Comparison of ENCODE assay signal across 8 mouse cellular contexts in genomic region chr7:100495581-100496251, GRCm38 (mm10). TPM values are rescaled to one million over a fixed set of nuclear protein-coding genes. Genes with fewer than 3 reads are reported as not detected.
DNase-seq lines count a peak whose midpoint lies in the region; ATAC-seq and TF ChIP-seq lines count a peak whose summit lies in the region.

No protein-coding gene starts in this region.

- H3K4me1 ChIP-seq in forebrain, embryonic 12.5 days = peaks cover 38% of the 10 kb centered on the region
- H3K4me1 ChIP-seq in hindbrain, embryonic 10.5 days (replicated peaks) = peaks cover 62% of the 10 kb centered on the region
- H3K4me1 ChIP-seq in lung, embryonic 14.5 days (ENCODE audit: insufficient read depth) = peaks cover 17% of the 10 kb centered on the region
- H3K4me1 ChIP-seq in neural tube, embryonic 15.5 days = peaks cover 42% of the 10 kb centered on the region

- peak; percentile 69 for ATAC-seq in forebrain, embryonic 12.5 days (ENCODE audit: low FRiP score)
- ATAC-seq in lung, embryonic 14.5 days (ENCODE audit: insufficient read depth) = peak; percentile 45
- ATAC-seq in neural tube, embryonic 15.5 days (ENCODE audit: low FRiP score) = peak; percentile 84

- H3K9me3 ChIP-seq in forebrain, embryonic 12.5 days = no peaks in the 10 kb centered on the region
- no peaks in the 10 kb centered on the region for H3K9me3 ChIP-seq in hindbrain, embryonic 10.5 days
- H3K9me3 ChIP-seq in lung, embryonic 14.5 days (ENCODE audit: low read depth, low read length) = no peaks in the 10 kb centered on the region
- no peaks in the 10 kb centered on the region for H3K9me3 ChIP-seq in neural tube, embryonic 15.5 days (replicated peaks)

- peak; percentile 85 to 87 for DNase-seq in CD8-positive naive resting alpha-beta T cell, adult 2 months (ENCODE audit: low read depth in 2 of 2, low spot score in 2 of 2)
- DNase-seq in adrenal gland, adult 8-10 months = peak; percentile 78
- DNase-seq in hindbrain, embryonic 10.5 days (ENCODE audit: low spot score) = peak; percentile 64
- DNase-seq in layer of hippocampus, adult 8-10 months (ENCODE audit: low spot score in 2 of 2) = peak; percentile 64 to 76
- peak; percentile 68 for DNase-seq in lung, embryonic 14.5 days
- peak; percentile 96 for DNase-seq in thymus, postnatal 0 days (ENCODE audit: low spot score)

- 30% methylated on average over 11 of the region's 11 CpGs for WGBS in forebrain, embryonic 12.5 days
- WGBS in hindbrain, embryonic 10.5 days = 25% methylated on average over 11 of the region's 11 CpGs
- 31% methylated on average over 11 of the region's 11 CpGs for WGBS in lung, embryonic 14.5 days
- 27% methylated on average over 11 of the region's 11 CpGs for WGBS in neural tube, embryonic 15.5 days

- H3K27me3 ChIP-seq in forebrain, embryonic 12.5 days = peaks cover 26% of the 10 kb centered on the region
- peaks cover 24% of the 10 kb centered on the region for H3K27me3 ChIP-seq in hindbrain, embryonic 10.5 days (ENCODE audit: insufficient read depth, poor library complexity, severe bottlenecking)
- H3K27me3 ChIP-seq in lung, embryonic 14.5 days (ENCODE audit: insufficient read depth, low read length) = no peaks in the 10 kb centered on the region
- H3K27me3 ChIP-seq in neural tube, embryonic 15.5 days (replicated peaks) = peaks cover 6% of the 10 kb centered on the region; the same call in 1 of the 2 replicates

- H3K9ac ChIP-seq in forebrain, embryonic 12.5 days = no peak overlapping the region
- H3K9ac ChIP-seq in lung, embryonic 14.5 days = no peak overlapping the region
- 0 out of 2 replicates have a peak overlapping the region, but pooled peaks have one; percentile 23 for H3K9ac ChIP-seq in neural tube, embryonic 15.5 days (replicated peaks)

- peak overlapping the region; percentile 54 for H3K27ac ChIP-seq in forebrain, embryonic 12.5 days
- H3K27ac ChIP-seq in hindbrain, embryonic 10.5 days = peak overlapping the region; percentile 76
- H3K27ac ChIP-seq in lung, embryonic 14.5 days (ENCODE audit: low read depth) = peak overlapping the region; percentile 60
- H3K27ac ChIP-seq in neural tube, embryonic 15.5 days (replicated peaks) = peak overlapping the region; percentile 82

- TF ChIP-seq CTCF in lung, embryonic 14.5 days (IDR thresholded peaks at IDR 0.05; ENCODE audit: low read depth) = no peak

- H3K36me3 ChIP-seq in forebrain, embryonic 12.5 days (replicated peaks) = peaks cover 11% of the 10 kb centered on the region; the same call in 1 of the 2 replicates
- H3K36me3 ChIP-seq in hindbrain, embryonic 10.5 days = peaks cover 46% of the 10 kb centered on the region
- peaks cover 40% of the 10 kb centered on the region for H3K36me3 ChIP-seq in lung, embryonic 14.5 days (ENCODE audit: insufficient read depth)
- H3K36me3 ChIP-seq in neural tube, embryonic 15.5 days = no peaks in the 10 kb centered on the region

- peak overlapping the region; percentile 31 for H3K4me2 ChIP-seq in forebrain, embryonic 12.5 days
- H3K4me2 ChIP-seq in lung, embryonic 14.5 days = peak overlapping the region; percentile 93
- peak overlapping the region; percentile 83 for H3K4me2 ChIP-seq in neural tube, embryonic 15.5 days

- H3K4me3 ChIP-seq in forebrain, embryonic 12.5 days (replicated peaks) = no peak overlapping the region; the same call in 1 of the 2 replicates
- H3K4me3 ChIP-seq in hindbrain, embryonic 10.5 days = peak overlapping the region; percentile 35
- peak overlapping the region; percentile 52 for H3K4me3 ChIP-seq in lung, embryonic 14.5 days (ENCODE audit: low read depth, low read length)
- no peak overlapping the region for H3K4me3 ChIP-seq in neural tube, embryonic 15.5 days (replicated peaks)

RNA-seq across cellular contexts. Expression of gene Ucp2, which starts 2.6 kb away (rescaled TPM):
- total RNA-seq in adrenal gland, adult 8-10 months (2022) = 100 to 1,000 TPM; 212 to 320 (median 270) TPM
- 83.8 and 93.1 TPM in 2 replicates for polyA plus RNA-seq in forebrain, embryonic 12.5 days (2016; fragmentation: Nextera tagmentation; extraction: Ambion mirVana)
- polyA plus RNA-seq in hindbrain, embryonic 10.5 days (2016; fragmentation: Nextera tagmentation; extraction: Ambion mirVana) = 122 and 123 TPM in 2 replicates
- 100 to 1,000 TPM in 2 of 4 experiments, 10 to 100 TPM in 2; 40.3 to 175 (median 106) TPM for total RNA-seq in layer of hippocampus, adult 8-10 months (2022)
- polyA plus RNA-seq in lung, embryonic 14.5 days (2014; fragmentation: Nextera tagmentation; extraction: Ambion mirVana) = 162 and 184 TPM in 2 replicates
- 71.5 and 149 TPM in 2 replicates for polyA plus RNA-seq in neural tube, embryonic 15.5 days (2015; fragmentation: Nextera tagmentation; extraction: Ambion mirVana)
- 803 and 920 TPM in 2 replicates for polyA plus RNA-seq in thymus, postnatal 0 days (2015; fragmentation: Nextera tagmentation; extraction: Ambion mirVana)

RNA-seq across cellular contexts. Expression of gene Dnajb13, which starts 19.0 kb away (rescaled TPM):
- total RNA-seq in adrenal gland, adult 8-10 months (2022) = under 1 TPM; 0.20 to 0.89 (median 0.42) TPM
- 0.67 and 1.1 TPM in 2 replicates for polyA plus RNA-seq in forebrain, embryonic 12.5 days (2016; fragmentation: Nextera tagmentation; extraction: Ambion mirVana)
- 1.9 and 9.2 TPM in 2 replicates for polyA plus RNA-seq in hindbrain, embryonic 10.5 days (2016; fragmentation: Nextera tagmentation; extraction: Ambion mirVana)
- total RNA-seq in layer of hippocampus, adult 8-10 months (2022) = under 1 TPM in 3 of 4 experiments, not detected in 1; 0.38 to 0.98 (median 0.41) TPM
- 0.18 and 0.57 TPM in 2 replicates for polyA plus RNA-seq in lung, embryonic 14.5 days (2014; fragmentation: Nextera tagmentation; extraction: Ambion mirVana)
- polyA plus RNA-seq in neural tube, embryonic 15.5 days (2015; fragmentation: Nextera tagmentation; extraction: Ambion mirVana) = 3.5 and 3.7 TPM in 2 replicates
- 1.7 TPM in 2 replicates for polyA plus RNA-seq in thymus, postnatal 0 days (2015; fragmentation: Nextera tagmentation; extraction: Ambion mirVana)

RNA-seq across cellular contexts. Expression of gene Ucp3, which starts 22.9 kb away (rescaled TPM):
- total RNA-seq in adrenal gland, adult 8-10 months (2022) = 10 to 100 TPM in 3 of 4 experiments, 1 to 10 TPM in 1; 6.3 to 17.8 (median 14.7) TPM
- polyA plus RNA-seq in forebrain, embryonic 12.5 days (2016; fragmentation: Nextera tagmentation; extraction: Ambion mirVana) = not detected in 2 replicates
- 0.09 TPM in 1 of 2 replicates, not detected in the other for polyA plus RNA-seq in hindbrain, embryonic 10.5 days (2016; fragmentation: Nextera tagmentation; extraction: Ambion mirVana)
- 1 to 10 TPM; 2.1 to 2.9 (median 2.2) TPM for total RNA-seq in layer of hippocampus, adult 8-10 months (2022)
- polyA plus RNA-seq in lung, embryonic 14.5 days (2014; fragmentation: Nextera tagmentation; extraction: Ambion mirVana) = not detected in 2 replicates
- not detected in 2 replicates for polyA plus RNA-seq in neural tube, embryonic 15.5 days (2015; fragmentation: Nextera tagmentation; extraction: Ambion mirVana)
- polyA plus RNA-seq in thymus, postnatal 0 days (2015; fragmentation: Nextera tagmentation; extraction: Ambion mirVana) = 0.12 and 0.14 TPM in 2 replicates

RNA-seq across cellular contexts. Expression of gene Coa4, which starts 41.2 kb away (rescaled TPM):
- total RNA-seq in adrenal gland, adult 8-10 months (2022) = 10 to 100 TPM in 3 of 4 experiments, 1 to 10 TPM in 1; 8.1 to 14.5 (median 11.3) TPM
- 12.6 and 15.1 TPM in 2 replicates for polyA plus RNA-seq in forebrain, embryonic 12.5 days (2016; fragmentation: Nextera tagmentation; extraction: Ambion mirVana)
- polyA plus RNA-seq in hindbrain, embryonic 10.5 days (2016; fragmentation: Nextera tagmentation; extraction: Ambion mirVana) = 20.4 and 23.3 TPM in 2 replicates
- total RNA-seq in layer of hippocampus, adult 8-10 months (2022) = 1 to 10 TPM; 7.9 to 9.9 (median 9.2) TPM
- polyA plus RNA-seq in lung, embryonic 14.5 days (2014; fragmentation: Nextera tagmentation; extraction: Ambion mirVana) = 15.4 and 18.2 TPM in 2 replicates
- polyA plus RNA-seq in neural tube, embryonic 15.5 days (2015; fragmentation: Nextera tagmentation; extraction: Ambion mirVana) = 15.3 and 16.9 TPM in 2 replicates
- polyA plus RNA-seq in thymus, postnatal 0 days (2015; fragmentation: Nextera tagmentation; extraction: Ambion mirVana) = 18.4 and 18.6 TPM in 2 replicates

Comparison
In these comparisons a context has a peak if more than half of its experiments do, and no peak if none do; other contexts are left out.
1. H3K4me2 ChIP-seq: peak in every context shown above with its lines; median percentile 93 in lung, embryonic 14.5 days; 83 in neural tube, embryonic 15.5 days; 31 in forebrain, embryonic 12.5 days.
2. H3K4me3 ChIP-seq: peak in hindbrain, embryonic 10.5 days (single experiment) and lung, embryonic 14.5 days (single experiment); none in forebrain, embryonic 12.5 days (single experiment) and neural tube, embryonic 15.5 days (single experiment).
3. Peak in every context shown above with its lines, with median percentiles within 50 percentile points of each other: DNase-seq, ATAC-seq and H3K27ac ChIP-seq.